12 mouse cellular contexts compared by ENCODE assay signal in the genomic region with DNA sequence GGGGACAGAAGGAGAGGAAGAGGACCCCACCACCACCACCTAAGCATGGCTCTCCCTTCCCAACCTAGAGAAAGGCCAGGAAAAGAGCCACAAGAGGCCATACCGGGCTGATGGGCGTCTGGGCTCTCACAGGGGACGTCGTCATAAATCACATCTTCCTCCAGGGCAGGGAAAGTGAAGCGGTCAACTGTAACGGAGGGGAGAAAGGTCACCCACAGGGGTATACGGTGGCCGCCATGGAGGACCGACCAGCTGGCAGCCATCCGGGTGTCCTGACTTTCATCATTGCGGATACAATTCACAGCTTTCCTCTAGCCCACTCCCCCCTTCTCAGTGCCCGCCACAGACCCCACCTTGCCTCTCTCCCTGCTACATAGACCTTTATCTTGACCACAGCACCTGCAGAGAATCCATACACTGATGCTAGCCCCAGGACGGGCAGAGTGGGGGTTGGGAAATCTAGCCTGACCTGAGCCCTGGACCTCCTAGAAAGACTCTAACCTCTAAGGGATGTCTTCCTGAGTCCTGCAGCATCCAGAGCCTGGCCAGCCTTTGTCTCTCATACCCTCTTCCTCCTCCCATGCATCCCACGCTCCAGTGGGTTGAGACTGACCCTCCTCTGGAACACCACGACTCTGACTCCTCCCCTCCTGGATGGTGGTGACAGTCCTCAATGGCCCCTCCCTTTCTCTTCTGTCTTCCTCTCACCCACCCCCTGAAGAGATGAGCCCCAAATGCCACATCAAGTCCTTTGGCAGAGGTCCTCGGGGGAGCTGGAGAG.
DNase-seq lines count a peak whose midpoint lies in the region; ATAC-seq and TF ChIP-seq lines count a peak whose summit lies in the region.
"Had no signal": no experiment of that assay in that cellular context is flagged by ENCODE, and none has a peak within 500 bp of the region (broad histone marks: within the 10 kb centered on the region; RNA-seq: fewer than 3 reads in every experiment).

No protein-coding gene starts in this region.

- no peaks in the 10 kb centered on the region for H3K9me3 ChIP-seq in kidney, postnatal 0 days (replicated peaks; ENCODE audit: low read length)
- H3K9me3 ChIP-seq in embryonic facial prominence, embryonic 10.5 days, result peaks cover 8% of the 10 kb centered on the region; the same call in 1 of the 2 replicates

- H3K4me3 ChIP-seq in kidney, postnatal 0 days (replicated peaks; ENCODE audit: low read depth, low read length), result no peak overlapping the region
- no peak overlapping the region for H3K4me3 ChIP-seq in embryonic facial prominence, embryonic 10.5 days
- H3K4me3 ChIP-seq: embryonic facial prominence, embryonic 12.5 days; heart, embryonic 12.5 days; myocyte had no signal

- peak; percentile 27 for DNase-seq in embryo, embryonic 10.5 days (ENCODE audit: low spot score)
- no peak for DNase-seq in embryo, embryonic 9.5 days (ENCODE audit: extremely low spot score)
- peak; percentile 64 for DNase-seq in kidney, postnatal 0 days (ENCODE audit: low spot score)
- no peak for DNase-seq in kidney, adult 18-20 months
- DNase-seq in embryonic facial prominence, embryonic 10.5 days (ENCODE audit: low spot score), result no peak
- DNase-seq in mesoderm, embryonic 11.5 days (ENCODE audit: low read depth, low spot score), result peak; percentile 29
- DNase-seq in right cerebral cortex, adult 18-20 months, result no peak
- no peak for DNase-seq in heart, postnatal 36 days

- ATAC-seq in kidney, postnatal 0 days (replicated peaks; ENCODE audit: low FRiP score, low read depth), result peak; percentile 67

- no peak for TF ChIP-seq CTCF in kidney, postnatal 0 days (IDR thresholded peaks at IDR 0.05; ENCODE audit: low read depth)

- H3K27ac ChIP-seq in kidney, postnatal 0 days, result peak overlapping the region; percentile 25; the same call in 1 of the 2 replicates
- peak overlapping the region; percentile 54; the same call in 1 of the 2 replicates for H3K27ac ChIP-seq in embryonic facial prominence, embryonic 10.5 days (replicated peaks)
- H3K27ac ChIP-seq: embryonic facial prominence, embryonic 12.5 days had no signal

- no peaks in the 10 kb centered on the region for H3K27me3 ChIP-seq in kidney, postnatal 0 days (ENCODE audit: insufficient read depth, low read length)
- H3K27me3 ChIP-seq in embryonic facial prominence, embryonic 10.5 days (replicated peaks; ENCODE audit: low read depth, poor library complexity, severe bottlenecking), result no peaks in the 10 kb centered on the region
- H3K27me3 ChIP-seq: embryonic facial prominence, embryonic 12.5 days; heart, embryonic 12.5 days had no signal

- peaks cover 5% of the 10 kb centered on the region; the same call in 1 of the 2 replicates for H3K4me1 ChIP-seq in kidney, postnatal 0 days (replicated peaks; ENCODE audit: insufficient read depth, low read length)
- H3K4me1 ChIP-seq in embryonic facial prominence, embryonic 10.5 days, result peaks cover 15% of the 10 kb centered on the region; the same call in 1 of the 2 replicates
- H3K4me1 ChIP-seq: embryonic facial prominence, embryonic 12.5 days; heart, embryonic 12.5 days had no signal

- peaks cover 10% of the 10 kb centered on the region for H3K36me3 ChIP-seq in kidney, postnatal 0 days (ENCODE audit: insufficient read depth, low read length)
- peaks cover 78% of the 10 kb centered on the region for H3K36me3 ChIP-seq in embryonic facial prominence, embryonic 10.5 days (replicated peaks)

- intact Hi-C loops in heart, postnatal 36 days (cut with DNase I), result loop anchor here (1.0 to 2.0 kb wide), 3 partner anchors 24 to 85 kb away; no protein-coding TSS in a partner anchor

- 24% methylated on average over 15 of the region's 16 CpGs for WGBS in kidney, postnatal 0 days
- 67% methylated on average over 16 of the region's 16 CpGs for WGBS in embryonic facial prominence, embryonic 10.5 days

- no peak overlapping the region for H3K4me2 ChIP-seq in kidney, postnatal 0 days (ENCODE audit: low read length)
- H3K4me2 ChIP-seq: embryonic facial prominence, embryonic 12.5 days; heart, embryonic 12.5 days; lung, embryonic 14.5 days had no signal

- no peak overlapping the region for H3K9ac ChIP-seq in kidney, postnatal 0 days (ENCODE audit: low read depth, low read length)
- H3K9ac ChIP-seq: embryonic facial prominence, embryonic 12.5 days; heart, embryonic 12.5 days; lung, embryonic 14.5 days had no signal

Comparison
In these comparisons a context has a peak if more than half of its experiments do, and no peak if none do; other contexts are left out.
1. DNase-seq: peak in embryo, embryonic 10.5 days (single experiment), kidney, postnatal 0 days (single experiment) and mesoderm, embryonic 11.5 days (single experiment); none in embryo, embryonic 9.5 days (single experiment), kidney, adult 18-20 months (single experiment), embryonic facial prominence, embryonic 10.5 days (single experiment), right cerebral cortex, adult 18-20 months (single experiment) and heart, postnatal 36 days (0 of 2).